Mouse (Mus musculus) myocyte (in vitro differentiated cells): ENCODE data around the gene Drc1.

ENCODE experiments used
- CEBPB ChIP-seq: IDR thresholded peaks from 2 replicates; pipeline ENCODE4 v1.6.1; 2011; ENCODE audit warnings: mild to moderate bottlenecking, moderate library complexity; ENCODE audit not compliant: poor library complexity, insufficient read depth, severe bottlenecking
- MYOG ChIP-seq, 3 experiments: IDR thresholded peaks; one replicate each; pipeline ENCODE4 v1.6.1; 2011; ENCODE audit warnings: control low read depth in 2 of 3, low read depth in 2 of 3, mild to moderate bottlenecking in 2 of 3; ENCODE audit not compliant: insufficient read length in 2 of 3, control insufficient read depth in 1 of 3, insufficient read depth in 1 of 3
- POLR2A ChIP-seq: IDR thresholded peaks from one replicate; pipeline ENCODE4 v1.6.1; 2011; ENCODE audit warnings: low read depth, mild to moderate bottlenecking, control low read depth, moderate library complexity; ENCODE audit not compliant: insufficient read length
- TCF12 ChIP-seq: IDR thresholded peaks from one replicate; pipeline ENCODE4 v1.6.1; 2011; ENCODE audit warnings: mild to moderate bottlenecking, control low read depth; ENCODE audit not compliant: poor library complexity, insufficient read depth, severe bottlenecking

DNA sequence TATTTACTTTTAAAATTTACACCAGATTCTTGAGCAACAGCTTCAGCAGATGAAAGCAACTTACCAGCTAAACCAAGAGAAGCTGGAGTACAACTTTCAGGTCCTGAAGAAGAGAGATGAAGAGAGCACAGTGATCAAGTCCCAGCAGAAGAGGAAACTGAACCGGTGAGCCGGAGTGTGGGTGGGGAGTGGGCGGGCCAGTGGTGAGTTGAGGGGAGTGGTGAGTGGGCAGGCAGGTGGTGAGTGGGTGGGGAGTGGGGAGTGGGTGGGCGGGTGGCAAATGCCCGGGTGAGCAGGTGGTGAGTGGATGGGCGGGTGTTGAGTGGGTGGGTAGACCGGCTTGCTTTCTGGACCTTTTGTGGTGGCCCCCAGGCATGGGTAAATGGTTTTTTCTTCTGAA is 73.9 kb downstream of the Drc1 start:
- TF ChIP-seq TCF12 = no peak
- no peak for TF ChIP-seq POLR2A
- TF ChIP-seq CEBPB = no peak
- no peak for TF ChIP-seq MYOG (IDR thresholded peaks at IDR 0.05; ENCODE audit: control insufficient read depth in 1 of 3, insufficient read depth in 1 of 3, insufficient read length in 2 of 3, low read depth in 2 of 3)
